Mouse (Mus musculus) kidney, embryonic 14.5 days (tissue): ENCODE measurements at regions not wholly inside any gene's neighbourhood (a gene's known extent, or its start where the extent isn't known, plus 50 kb on each side); places are given as distances from the start of the nearest gene placed in this dataset.

Experiments
- ATAC-seq: fragments of 200-750 bp; cut with Nextera tagmentation; 2 replicates; pipeline ENCODE4 v1.8.0; 2017; ENCODE audit warnings: moderate number of reproducible peaks, mild to moderate bottlenecking, moderate TSS enrichment, moderate library complexity; ENCODE audit not compliant: low FRiP score, low TSS enrichment
- H3K27ac ChIP-seq: fragments of 300-500 bp; sonication (generic); 2 replicates; pipeline ENCODE4 v1.5.1; 2014; ENCODE audit warnings: low read depth, mild to moderate bottlenecking, low read length, moderate library complexity, mixed read lengths
- H3K27me3 ChIP-seq: fragments of 300-500 bp; sonication (generic); 2 replicates; pipeline ENCODE4 v1.6.1; 2014; ENCODE audit warnings: mild to moderate bottlenecking, low read length; ENCODE audit not compliant: control insufficient read depth, insufficient read depth
- H3K36me3 ChIP-seq: fragments of 300-500 bp; sonication (generic); 2 replicates; pipeline ENCODE4 v1.6.1; 2014; ENCODE audit warnings: low read length, mixed read lengths; ENCODE audit not compliant: control insufficient read depth, insufficient read depth
- H3K4me1 ChIP-seq: fragments of 300-500 bp; sonication (generic); 2 replicates; pipeline ENCODE4 v1.6.1; 2014; ENCODE audit warnings: low read length, mixed read lengths; ENCODE audit not compliant: control insufficient read depth, insufficient read depth
- H3K4me2 ChIP-seq: fragments of 300-500 bp; sonication (generic); replicated peaks from 2 replicates; pipeline ENCODE4 v1.6.1; 2014; ENCODE audit warnings: low read depth, mild to moderate bottlenecking, low read length
- H3K4me3 ChIP-seq: fragments of 300-500 bp; sonication (generic); 2 replicates; pipeline ENCODE4 v1.5.1; 2014; ENCODE audit warnings: mild to moderate bottlenecking, low read length
- H3K9ac ChIP-seq: fragments of 300-500 bp; sonication (generic); 2 replicates; pipeline ENCODE4 v1.6.1; 2014; ENCODE audit warnings: low read depth, mild to moderate bottlenecking, low read length, moderate library complexity
- H3K9me3 ChIP-seq: fragments of 300-500 bp; sonication (generic); 2 replicates; pipeline ENCODE4 v1.6.1; 2016; ENCODE audit warnings: low read length; ENCODE audit not compliant: control insufficient read depth
- WGBS: fragments of 180-500 bp; shearing (Covaris S2); extraction: QIAGEN DNeasy Blood & Tissue Kit; methylation state at CpG from one replicate; pipeline ENCODE4 v1.1.7; 2014; 5-methylcytosine and 5-hydroxymethylcytosine counted together

- WGBS, result 54% methylated on average over 6 of the region's 6 CpGs
- Histone ChIP-seq H3K9ac (no peak overlapping the region), H3K4me2 (no peak overlapping the region), H3K27ac (no peak overlapping the region), H3K4me1 (no peaks in the 10 kb centered on the region), H3K36me3 (no peaks in the 10 kb centered on the region), H3K27me3 (no peaks in the 10 kb centered on the region), H3K4me3 (no peak overlapping the region), H3K9me3 (no peaks in the 10 kb centered on the region)
- no peak for ATAC-seq
These were observed 359.8 kb upstream of the Mmadhc start for GRCm38 (mm10) chr2:50656351-50656750.

- 66% methylated on average over 7 of the region's 7 CpGs for WGBS
- H3K9ac ChIP-seq, result no peak overlapping the region
- H3K27me3 ChIP-seq, result no peaks in the 10 kb centered on the region
- no peak overlapping the region for H3K27ac ChIP-seq
- H3K4me3 ChIP-seq, result no peak overlapping the region
- no peaks in the 10 kb centered on the region for H3K9me3 ChIP-seq
- ATAC-seq, result no peak
- no peaks in the 10 kb centered on the region for H3K36me3 ChIP-seq
- H3K4me2 ChIP-seq, result no peak overlapping the region
- H3K4me1 ChIP-seq, result no peaks in the 10 kb centered on the region
These were observed 358.3 kb upstream of the Mmadhc start for GRCm38 (mm10) chr2:50654953-50655324.

- Histone ChIP-seq H3K4me2 (no peak overlapping the region), H3K4me1 (no peaks in the 10 kb centered on the region), H3K9me3 (no peaks in the 10 kb centered on the region), H3K9ac (no peak overlapping the region), H3K27me3 (no peaks in the 10 kb centered on the region), H3K4me3 (no peak overlapping the region), H3K27ac (no peak overlapping the region), H3K36me3 (no peaks in the 10 kb centered on the region)
- WGBS, result 70% methylated on average over 8 of the region's 8 CpGs
- ATAC-seq, result no peak
These were observed 357.8 kb upstream of the Mmadhc start for GRCm38 (mm10) chr2:50654221-50654952.

GRCm38 (mm10) chr2:50653121-50653615 lies 356.6 kb upstream of the Mmadhc start:
- H3K4me1 ChIP-seq, result no peaks in the 10 kb centered on the region
- H3K27ac ChIP-seq, result no peak overlapping the region
- H3K27me3 ChIP-seq, result no peaks in the 10 kb centered on the region
- WGBS, result 88% methylated on average over 3 of the region's 3 CpGs
- H3K4me3 ChIP-seq, result no peak overlapping the region
- no peaks in the 10 kb centered on the region for H3K9me3 ChIP-seq
- ATAC-seq, result no peak
- H3K36me3 ChIP-seq, result no peaks in the 10 kb centered on the region
- no peak overlapping the region for H3K9ac ChIP-seq
- H3K4me2 ChIP-seq, result no peak overlapping the region

GRCm38 (mm10) chr2:50649656-50650055 lies 353.1 kb upstream of the Mmadhc start:
- Histone ChIP-seq H3K27me3 (no peaks in the 10 kb centered on the region), H3K9ac (no peak overlapping the region), H3K4me1 (no peaks in the 10 kb centered on the region), H3K4me2 (no peak overlapping the region), H3K9me3 (no peaks in the 10 kb centered on the region), H3K4me3 (no peak overlapping the region), H3K27ac (no peak overlapping the region), H3K36me3 (no peaks in the 10 kb centered on the region)
- ATAC-seq, result no peak
- 73% methylated on average over 3 of the region's 3 CpGs for WGBS

- no peak overlapping the region for H3K27ac ChIP-seq
- no peak overlapping the region for H3K4me2 ChIP-seq
- H3K9me3 ChIP-seq, result no peaks in the 10 kb centered on the region
- no peak for ATAC-seq
- 44% methylated on average over 5 of the region's 5 CpGs for WGBS
- H3K4me3 ChIP-seq, result no peak overlapping the region
- H3K9ac ChIP-seq, result no peak overlapping the region
- no peaks in the 10 kb centered on the region for H3K4me1 ChIP-seq
- no peaks in the 10 kb centered on the region for H3K36me3 ChIP-seq
- H3K27me3 ChIP-seq, result no peaks in the 10 kb centered on the region
These were observed 346.6 kb upstream of the Mmadhc start for GRCm38 (mm10) chr2:50643219-50643618.

GRCm38 (mm10) chr2:50642198-50642597 lies 345.6 kb upstream of the Mmadhc start:
- no peaks in the 10 kb centered on the region for H3K9me3 ChIP-seq
- H3K27me3 ChIP-seq, result no peaks in the 10 kb centered on the region
- no peak overlapping the region for H3K4me2 ChIP-seq
- H3K9ac ChIP-seq, result no peak overlapping the region
- H3K4me1 ChIP-seq, result no peaks in the 10 kb centered on the region
- WGBS, result 67% methylated on average over 2 of the region's 2 CpGs
- no peaks in the 10 kb centered on the region for H3K36me3 ChIP-seq
- ATAC-seq, result no peak
- no peak overlapping the region for H3K27ac ChIP-seq
- H3K4me3 ChIP-seq, result no peak overlapping the region

- Histone ChIP-seq H3K9ac (no peak overlapping the region), H3K36me3 (no peaks in the 10 kb centered on the region), H3K9me3 (no peaks in the 10 kb centered on the region), H3K4me3 (no peak overlapping the region), H3K27ac (no peak overlapping the region), H3K4me1 (no peaks in the 10 kb centered on the region), H3K4me2 (no peak overlapping the region), H3K27me3 (no peaks in the 10 kb centered on the region)
- WGBS, result 76% methylated on average over 2 of the region's 2 CpGs
- ATAC-seq, result no peak
These were observed 339.3 kb upstream of the Mmadhc start for GRCm38 (mm10) chr2:50635896-50636295.

GRCm38 (mm10) chr2:50631786-50632185 lies 335.2 kb upstream of the Mmadhc start:
- no peak overlapping the region for H3K9ac ChIP-seq
- no peak overlapping the region for H3K27ac ChIP-seq
- no peaks in the 10 kb centered on the region for H3K9me3 ChIP-seq
- ATAC-seq, result no peak
- H3K4me3 ChIP-seq, result no peak overlapping the region
- no peaks in the 10 kb centered on the region for H3K36me3 ChIP-seq
- H3K4me1 ChIP-seq, result no peaks in the 10 kb centered on the region
- H3K27me3 ChIP-seq, result no peaks in the 10 kb centered on the region
- no peak overlapping the region for H3K4me2 ChIP-seq
